Mouse (Mus musculus) stomach, postnatal 0 days (tissue): ENCODE data around the gene Olfr212.

Experiments used
- CTCF ChIP-seq: IDR thresholded peaks from 2 replicates; pipeline ENCODE4 v1.5.1; 2016; ENCODE audit warnings: antibody characterized with exemption, low read depth, mild to moderate bottlenecking, moderate library complexity
- EP300 ChIP-seq: optimal IDR thresholded peaks from 2 replicates; pipeline ENCODE3; 2016; ENCODE audit warnings: antibody characterized with exemption

- TF ChIP-seq CTCF (no peak), EP300 (no peak)
These were observed 47.6 kb downstream of the Olfr212 start, which contains the start of gene Olfr214 for GRCm38 (mm10) chr6:116553935-116554334.
